Mouse (Mus musculus): Measurements from ENCODE around the gene Ranbp1.
A peak's percentile ranks its signal among the peaks of the same experiment; 100 is the strongest.

DNA sequence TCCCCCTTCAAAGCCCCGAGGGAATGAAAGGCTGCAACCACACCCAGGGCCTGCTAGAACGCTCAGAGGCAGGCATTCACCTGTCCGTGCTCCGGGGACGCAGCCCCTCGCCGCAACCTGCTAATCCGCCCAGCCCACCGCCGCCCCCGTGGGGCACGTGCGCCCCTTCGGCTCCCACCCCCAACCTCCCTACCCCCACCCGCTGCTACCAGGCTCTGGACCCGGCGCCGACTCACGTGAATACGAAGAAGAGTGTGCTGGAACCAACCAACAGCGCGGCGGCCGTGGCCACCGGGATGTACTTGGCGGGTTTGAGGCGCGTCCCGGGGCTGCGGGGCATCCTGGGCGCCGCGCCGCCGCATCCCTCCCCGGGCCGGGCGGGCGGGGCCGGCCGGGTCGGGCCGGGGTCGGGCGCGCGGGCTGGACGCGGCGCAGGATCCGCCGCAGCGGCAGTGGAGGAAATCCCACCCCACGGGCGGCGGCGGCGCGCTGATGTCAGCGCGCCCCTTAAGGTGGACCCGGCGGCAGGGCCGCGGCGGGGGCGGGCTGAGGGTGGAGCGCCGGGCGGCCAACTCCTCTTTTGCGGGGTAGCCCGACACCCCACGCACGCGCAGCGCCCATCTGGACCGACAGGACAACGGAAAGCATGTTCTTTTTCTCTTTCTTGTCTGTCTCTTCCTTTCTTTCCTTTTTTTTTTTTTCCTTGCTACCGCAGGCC is 13.7 kb downstream of the Ranbp1 start, which contains the start of gene Zdhhc8:
- TF ChIP-seq CTCF (IDR thresholded peaks at IDR 0.05; ENCODE audit: insufficient read depth, low read depth, low read length) (no peak), POLR2A (IDR thresholded peaks at IDR 0.05; ENCODE audit: insufficient read depth, low read depth, low read length) (peak; percentile 22; the same call in 1 of the 2 replicates)
